Mouse (Mus musculus) spleen, embryonic (tissue): ENCODE data around the gene Tenm2.

ENCODE experiments used
- CTCF ChIA-PET: fragments of 350-600 bp; sonication (Branson Sonifier 250); formaldehyde crosslinking; loops from one replicate; lab custom pipeline; 2022; lab: Charles Lee

Gene Tenm2

DNA sequence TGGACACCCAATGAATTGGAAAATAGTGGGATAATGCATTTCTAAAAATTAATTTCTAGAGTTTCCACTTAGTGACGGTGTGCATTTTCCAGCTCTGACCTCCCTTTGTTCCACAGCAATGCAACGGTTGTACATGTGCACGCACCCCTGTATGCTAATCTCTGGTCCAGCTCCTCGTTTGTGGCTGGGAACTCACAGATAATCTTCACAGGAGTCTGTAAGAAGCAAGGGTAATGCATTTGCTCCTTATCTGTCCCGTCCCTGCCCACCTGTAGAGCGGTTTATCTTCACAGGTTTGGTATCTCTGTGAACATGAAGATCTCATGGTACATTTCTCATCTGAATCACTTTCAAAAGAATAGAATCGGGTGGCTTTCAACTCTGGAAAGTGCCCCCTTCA is 955.2 kb downstream of the Tenm2 start:
- CTCF ChIA-PET, result no interaction called here

DNA sequence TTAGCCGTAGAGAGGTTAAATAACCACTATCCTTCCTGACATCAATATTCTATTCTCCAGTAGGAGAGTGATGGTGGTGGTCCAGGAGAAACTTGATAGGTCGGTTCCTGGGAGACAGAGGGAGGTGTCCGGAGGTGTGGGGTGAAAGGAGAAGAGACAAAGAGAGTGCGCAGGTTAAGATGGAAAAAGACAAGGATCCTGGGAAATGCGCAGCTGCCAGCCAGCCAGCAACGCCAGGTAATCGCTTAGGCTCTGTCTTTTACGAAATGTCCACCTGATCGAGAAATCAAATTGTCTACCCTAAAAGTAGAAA is 957.9 kb downstream of the Tenm2 start:
- CTCF ChIA-PET, result no interaction called here

DNA sequence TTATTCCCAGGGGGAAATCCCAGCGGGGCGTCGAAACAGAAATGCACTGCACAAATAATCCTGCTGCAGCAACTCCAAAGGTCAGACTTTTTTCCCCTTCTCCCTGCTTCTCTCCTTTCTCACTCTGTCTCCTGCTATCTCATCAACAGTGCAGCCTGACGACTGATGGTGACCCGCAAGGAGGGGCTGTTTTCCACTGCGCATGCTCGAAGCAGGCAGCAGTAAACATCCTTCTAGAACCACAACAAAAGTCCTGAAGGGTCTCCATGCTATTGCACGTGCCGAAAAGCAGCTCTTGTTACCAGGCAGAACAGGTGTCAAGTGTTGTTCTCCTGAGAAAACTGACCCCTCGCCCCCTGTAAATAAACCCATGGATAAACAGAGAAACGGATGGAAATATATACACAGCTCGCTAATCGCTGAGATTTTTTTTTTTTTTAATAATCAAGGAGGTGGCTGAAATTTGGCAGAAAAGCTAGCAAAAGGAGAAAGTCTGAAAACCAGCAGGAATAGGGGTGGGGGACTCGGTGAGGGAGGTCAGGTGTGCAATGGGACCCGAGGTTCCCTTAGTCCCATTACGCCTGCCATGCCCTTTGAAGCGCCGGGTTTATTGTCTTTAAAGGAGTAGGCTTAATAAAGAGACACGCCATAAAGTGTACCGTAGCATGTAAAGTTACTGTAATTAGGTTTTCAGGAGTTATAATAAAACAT is 958.4 kb downstream of the Tenm2 start:
- CTCF ChIA-PET, result no interaction called here

DNA sequence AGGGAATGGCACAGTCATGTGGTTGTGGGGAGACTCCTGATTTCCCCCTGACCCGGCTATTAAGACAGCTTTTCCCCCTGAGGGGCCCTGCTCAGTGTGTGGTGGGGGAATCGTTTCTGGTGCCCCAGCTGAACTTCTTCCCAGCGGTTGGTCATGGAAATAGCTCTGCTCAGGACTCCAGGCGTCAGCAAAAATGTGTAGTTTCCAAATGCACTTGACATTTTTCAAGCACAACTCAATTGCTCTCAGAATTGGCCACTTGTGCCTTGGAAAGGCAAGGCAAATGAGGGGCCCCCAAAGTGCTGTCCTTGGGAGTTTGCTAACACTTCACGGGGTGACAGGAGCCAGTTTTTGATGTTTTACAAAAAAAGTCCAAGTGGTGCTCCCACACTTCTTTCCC is 959.7 kb downstream of the Tenm2 start:
- CTCF ChIA-PET, result no interaction called here

DNA sequence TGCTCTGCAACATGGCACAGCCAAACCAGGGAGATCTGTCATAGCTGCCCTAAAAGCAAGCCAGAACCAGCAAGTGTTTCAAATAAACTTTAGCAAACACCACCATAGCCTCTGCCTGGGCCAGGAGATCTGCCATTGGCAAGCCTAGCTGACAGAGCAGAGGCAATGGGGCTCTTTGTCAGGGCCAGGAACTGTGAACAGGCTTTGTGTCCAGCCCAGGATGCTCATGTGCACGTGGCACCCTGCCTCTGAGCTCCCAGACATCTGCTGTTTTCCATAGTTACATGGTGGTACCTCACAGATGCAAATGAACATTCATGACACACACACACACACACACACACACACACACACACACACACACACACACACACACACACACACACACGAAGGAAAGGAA is 963.6 kb downstream of the Tenm2 start:
- CTCF ChIA-PET, result no interaction called here

DNA sequence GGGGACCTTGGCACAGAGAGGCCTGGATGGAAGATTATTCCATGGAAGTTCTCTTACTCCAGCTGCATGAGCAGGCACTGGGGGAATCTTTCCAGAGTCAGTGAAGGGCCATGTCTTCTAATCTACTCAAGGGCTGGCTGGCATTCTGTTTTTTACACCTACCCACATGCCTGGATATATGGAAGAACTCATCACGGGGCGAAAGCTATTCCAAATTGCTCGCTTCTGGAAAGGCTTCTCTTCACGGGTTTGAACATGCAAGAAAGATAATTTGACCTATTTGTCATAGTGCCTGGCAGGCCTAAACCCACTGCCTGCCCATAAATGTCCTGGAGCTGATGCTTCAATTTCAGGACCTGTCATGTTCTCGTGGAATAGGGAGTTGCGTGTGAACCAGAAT is 965.8 kb downstream of the Tenm2 start:
- CTCF ChIA-PET, result no interaction called here

DNA sequence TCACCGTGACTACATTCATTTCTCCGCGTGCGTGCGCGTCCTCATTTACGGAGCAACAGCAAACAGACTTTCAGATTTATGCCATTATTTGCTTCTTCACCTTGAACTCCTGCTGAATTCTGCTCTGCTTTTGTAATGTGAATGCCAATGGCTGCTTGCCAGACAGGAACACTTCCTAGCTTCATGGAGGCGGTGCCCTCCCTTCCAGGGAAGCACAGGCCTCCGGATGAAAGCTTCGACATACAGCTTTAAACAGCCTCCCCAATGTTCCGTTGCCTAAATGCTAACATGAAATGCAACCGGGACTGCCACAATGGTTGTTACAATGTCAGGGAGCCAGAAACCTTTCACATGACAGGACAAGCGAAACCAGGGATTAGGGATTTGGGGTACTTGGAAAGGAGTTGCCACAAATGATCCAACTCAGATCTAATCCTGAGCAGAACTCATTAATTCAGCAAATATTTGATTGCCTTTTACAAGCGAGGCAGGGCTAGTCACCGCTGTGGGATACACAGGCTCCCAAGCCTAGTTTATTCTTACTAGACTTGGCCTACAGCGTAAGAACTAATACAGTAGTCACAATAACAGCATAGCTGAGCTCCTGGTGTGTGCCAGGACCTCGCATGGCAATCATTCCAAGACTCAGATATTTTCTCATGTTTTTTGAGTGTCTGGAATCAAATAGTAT is 970.8 kb downstream of the Tenm2 start:
- CTCF ChIA-PET, result no interaction called here

DNA sequence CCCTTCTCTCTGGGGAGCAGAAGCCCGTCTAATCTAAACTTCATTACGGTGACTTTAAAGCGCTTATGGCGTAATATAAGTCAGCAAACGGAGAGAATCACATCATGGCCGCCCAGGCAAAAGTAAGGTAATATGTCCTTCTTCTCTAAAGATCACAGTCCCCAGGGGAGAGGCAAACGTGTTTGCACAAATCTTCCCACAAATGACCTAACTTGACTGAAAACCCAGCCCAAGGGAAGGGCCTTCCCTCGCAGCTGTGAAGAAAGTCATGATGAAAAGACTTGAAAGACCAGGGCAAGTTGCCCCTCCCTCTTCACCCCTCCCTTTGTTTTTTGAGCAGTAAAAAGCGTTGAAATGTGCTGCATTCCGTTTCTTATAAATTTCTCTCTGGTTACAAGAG is 971.9 kb downstream of the Tenm2 start:
- CTCF ChIA-PET, result no interaction called here

DNA sequence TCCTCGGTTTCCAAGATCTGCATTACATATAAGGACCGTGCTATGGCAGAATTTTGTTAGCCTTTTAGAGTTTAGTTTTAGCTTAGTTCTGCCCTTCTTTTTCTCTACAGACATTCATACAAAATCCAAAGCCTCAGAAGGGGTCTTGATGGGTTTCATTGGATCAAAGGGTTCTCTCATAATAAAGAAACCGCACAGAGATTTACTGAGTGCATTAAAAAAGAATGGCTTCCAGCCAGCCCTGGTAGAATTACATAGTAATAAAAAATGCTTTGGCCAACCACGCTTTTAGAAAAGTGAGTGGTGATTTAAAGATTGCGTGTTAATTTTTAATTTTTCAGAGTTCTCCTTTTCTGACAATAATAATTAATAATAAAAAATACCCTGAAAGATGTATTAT is 978.6 kb downstream of the Tenm2 start:
- CTCF ChIA-PET, result no interaction called here

DNA sequence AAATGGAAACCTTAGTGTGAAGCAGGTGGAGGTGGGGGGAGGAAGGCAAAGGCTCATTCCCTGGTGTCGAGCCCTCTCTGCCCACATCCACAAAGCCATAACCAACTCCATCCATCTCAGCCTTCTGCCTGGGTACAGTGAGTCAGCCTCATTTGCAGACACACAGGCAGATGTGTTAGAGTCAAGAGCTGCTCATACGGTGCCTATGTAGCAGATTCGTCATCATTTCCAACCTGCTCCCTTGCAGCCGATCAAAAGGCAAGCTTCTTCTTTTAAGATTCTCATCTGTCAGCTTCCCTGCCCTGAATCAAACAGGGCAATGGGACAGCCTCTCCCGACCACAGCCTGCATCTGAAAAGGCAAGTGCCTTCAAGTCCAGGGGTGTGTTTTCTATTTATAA is 979.0 kb downstream of the Tenm2 start:
- CTCF ChIA-PET, result no interaction called here

DNA sequence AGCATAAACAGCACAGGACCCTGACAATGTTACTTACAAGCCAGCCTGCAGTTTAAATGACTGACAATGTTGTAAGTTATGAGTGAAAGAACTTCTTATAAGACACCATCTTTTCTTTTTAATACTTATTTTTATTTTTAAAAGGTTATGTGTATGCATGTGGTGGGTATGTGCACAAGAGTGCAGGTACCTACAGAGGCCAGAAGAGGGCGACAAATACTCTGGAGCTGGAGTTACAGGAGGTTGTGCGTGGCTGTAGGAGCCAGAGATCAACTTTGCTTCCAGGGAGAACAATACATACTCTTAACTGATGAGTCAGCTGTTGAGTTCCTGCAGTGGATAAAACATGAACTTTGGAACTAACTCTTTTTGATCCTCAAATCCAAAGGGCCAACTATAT is 981.7 kb downstream of the Tenm2 start:
- CTCF ChIA-PET, result no interaction called here

DNA sequence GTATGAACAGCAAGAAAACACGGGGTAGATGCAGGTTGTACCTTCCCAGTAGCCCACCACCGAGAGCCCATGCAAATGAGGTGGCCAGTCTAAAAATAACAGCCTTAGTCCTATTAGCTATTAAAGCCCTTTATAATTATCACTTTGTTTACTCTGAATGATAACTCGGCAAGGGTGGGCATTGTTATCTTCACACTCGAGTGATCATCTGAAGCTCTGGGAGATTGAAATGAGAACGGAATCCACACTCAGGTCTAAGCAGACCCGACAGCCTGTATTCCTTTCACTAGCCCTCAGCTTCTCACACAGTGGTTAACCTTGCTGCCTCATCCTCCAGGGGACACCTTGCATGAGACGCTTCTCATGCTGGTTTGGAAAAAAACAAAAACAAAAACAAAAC is 985.7 kb downstream of the Tenm2 start:
- CTCF ChIA-PET, result no interaction called here

DNA sequence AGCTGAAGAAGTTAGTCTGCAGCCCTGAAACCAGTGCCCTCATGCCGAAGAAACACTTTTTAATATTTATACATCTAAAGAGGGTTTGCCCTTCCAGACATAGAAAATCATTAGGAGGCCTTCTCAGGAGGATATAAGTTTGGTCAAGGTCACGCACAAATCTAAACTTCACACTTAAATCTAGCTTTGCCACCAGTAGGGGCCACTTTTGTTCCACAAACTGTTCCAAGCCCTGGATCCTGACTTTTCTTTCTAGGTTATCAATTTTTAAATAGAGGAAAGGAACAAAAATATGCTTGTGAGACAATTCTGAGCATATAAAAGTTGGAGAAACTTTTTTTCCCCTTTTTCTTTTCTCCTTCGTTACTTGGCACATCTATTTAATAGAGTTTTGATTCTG is 989.6 kb downstream of the Tenm2 start:
- CTCF ChIA-PET, result no interaction called here

DNA sequence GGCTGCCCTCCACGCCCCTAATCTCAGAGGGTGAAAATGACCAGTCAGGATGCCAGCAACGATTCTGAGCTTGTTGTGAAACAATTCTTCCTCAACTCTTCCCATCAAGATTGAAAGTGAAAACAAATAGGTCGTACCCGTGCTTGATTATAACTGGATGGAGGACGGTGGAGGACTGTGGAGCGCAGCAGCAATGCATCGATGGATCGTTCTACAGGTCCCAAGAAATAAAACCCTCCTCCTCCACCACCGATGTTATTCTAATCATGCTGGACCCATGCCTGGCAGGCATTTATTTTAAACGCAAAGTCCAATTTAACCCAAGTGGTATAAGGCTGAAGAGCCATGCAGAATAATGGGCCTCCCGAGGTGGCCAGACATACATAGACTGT is 991.3 kb downstream of the Tenm2 start:
- CTCF ChIA-PET, result no interaction called here

DNA sequence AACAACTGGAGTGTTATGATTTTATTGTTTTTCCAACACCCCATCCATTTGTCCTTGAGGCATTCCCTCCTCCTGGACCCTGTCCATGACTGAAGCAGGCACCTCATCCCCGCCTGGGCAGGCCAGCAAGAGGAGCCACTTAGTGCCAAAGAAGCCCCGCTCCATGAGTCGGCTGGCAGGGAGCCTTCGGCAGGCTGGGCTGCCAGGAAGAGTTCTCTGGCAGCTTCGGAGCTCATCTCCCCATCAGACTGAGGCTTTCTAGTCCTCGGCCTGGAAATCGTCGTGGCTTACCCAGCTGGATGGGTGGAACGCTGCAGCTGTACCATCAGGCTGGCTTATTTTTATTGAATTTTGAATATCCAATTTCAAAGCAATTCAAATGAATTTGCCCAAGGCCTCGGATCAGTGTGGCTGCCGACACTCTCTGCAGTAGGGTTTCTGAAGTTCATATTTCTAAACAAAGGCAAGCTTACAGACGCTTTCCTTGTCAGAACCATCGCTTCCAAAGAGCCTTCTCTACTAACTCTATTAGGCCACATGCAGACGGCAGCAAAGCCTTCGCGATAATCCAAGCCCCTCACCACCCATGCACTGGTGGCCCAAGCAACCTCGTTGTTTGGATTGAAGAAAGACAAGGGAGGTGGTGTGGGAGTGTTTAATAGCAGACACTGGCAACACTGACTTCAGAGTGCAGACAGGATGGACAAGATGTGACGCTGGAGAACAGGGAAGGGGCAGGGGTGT is 991.8 kb downstream of the Tenm2 start:
- CTCF ChIA-PET, result no interaction called here

DNA sequence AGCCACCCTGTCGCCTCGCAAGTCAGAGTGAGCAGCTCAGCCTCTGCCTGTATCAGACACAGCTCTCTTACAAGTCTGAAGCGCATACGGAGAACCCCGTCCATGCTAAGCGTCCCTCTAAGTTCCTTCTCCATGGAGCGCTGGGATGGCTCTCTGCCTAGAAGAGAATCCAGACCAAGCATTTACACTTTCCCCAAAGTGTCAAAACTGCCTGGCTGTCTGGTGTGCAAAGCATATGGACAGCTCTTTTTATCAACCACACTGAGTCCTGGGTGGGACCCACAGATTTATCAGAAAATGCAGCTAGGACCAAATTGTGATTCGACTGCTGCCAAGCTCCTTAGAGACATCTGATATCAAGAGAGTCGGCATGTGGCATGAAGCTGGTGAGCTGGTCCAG is 996.9 kb downstream of the Tenm2 start:
- CTCF ChIA-PET, result no interaction called here

DNA sequence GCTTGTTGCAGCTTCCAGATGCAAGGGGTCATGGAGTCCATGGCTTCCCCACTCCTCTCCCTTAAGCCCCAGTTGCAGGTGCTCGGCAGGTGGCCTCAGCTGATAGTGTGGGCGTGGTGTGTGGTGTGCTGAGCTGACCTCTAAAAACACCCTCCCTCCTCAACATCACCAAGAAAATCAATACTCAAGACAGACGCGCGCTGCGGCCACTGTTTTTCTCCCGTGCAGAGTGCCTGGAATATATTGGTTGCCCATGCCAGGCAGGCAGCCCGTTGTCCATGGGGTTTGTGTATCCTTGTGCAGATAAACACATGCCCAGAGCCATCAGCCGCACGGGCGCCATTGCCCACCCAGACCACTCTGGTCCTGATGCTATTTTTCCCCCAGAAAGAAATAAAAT is 1007.1 kb downstream of the Tenm2 start:
- CTCF ChIA-PET, result no interaction called here

DNA sequence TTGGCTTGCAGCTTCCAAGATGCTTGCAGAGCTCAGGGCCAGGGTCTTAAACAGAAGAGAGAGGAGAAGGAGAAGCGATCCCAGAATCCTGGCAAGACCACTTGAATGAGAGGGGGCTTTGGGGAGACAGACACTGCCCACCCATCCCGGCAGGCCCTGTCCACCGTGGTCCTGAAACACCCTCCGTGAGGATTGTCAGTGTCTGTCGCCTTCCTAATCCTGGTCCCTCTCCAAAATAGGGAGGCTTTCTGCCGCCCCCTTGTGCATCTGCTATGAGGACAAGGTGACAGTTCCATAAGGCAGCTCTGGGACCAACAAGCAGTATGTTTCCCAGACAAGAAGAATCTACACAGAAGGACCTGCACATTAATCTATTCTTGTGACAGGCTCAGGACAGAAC is 1007.6 kb downstream of the Tenm2 start:
- CTCF ChIA-PET, result no interaction called here

DNA sequence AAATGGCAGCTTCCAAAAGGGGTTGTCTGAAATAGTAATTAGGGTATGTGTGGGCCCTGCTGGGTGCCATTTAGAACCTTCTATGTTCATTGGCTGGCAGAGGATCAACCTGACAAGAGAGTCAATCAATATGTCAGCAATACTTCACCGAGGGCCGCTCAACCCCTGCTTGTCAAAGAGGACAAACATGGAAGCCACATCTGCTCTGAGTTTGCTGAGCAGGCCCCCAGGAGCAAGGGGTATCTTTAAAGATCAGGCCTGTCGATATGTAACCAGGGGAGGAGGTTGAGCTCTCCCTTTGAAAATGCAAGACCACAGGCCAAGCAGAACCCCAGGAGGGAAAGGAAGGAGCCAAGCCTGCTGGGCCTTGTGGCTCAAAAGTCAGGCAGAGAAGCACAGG is 1009.7 kb downstream of the Tenm2 start:
- CTCF ChIA-PET, result no interaction called here

DNA sequence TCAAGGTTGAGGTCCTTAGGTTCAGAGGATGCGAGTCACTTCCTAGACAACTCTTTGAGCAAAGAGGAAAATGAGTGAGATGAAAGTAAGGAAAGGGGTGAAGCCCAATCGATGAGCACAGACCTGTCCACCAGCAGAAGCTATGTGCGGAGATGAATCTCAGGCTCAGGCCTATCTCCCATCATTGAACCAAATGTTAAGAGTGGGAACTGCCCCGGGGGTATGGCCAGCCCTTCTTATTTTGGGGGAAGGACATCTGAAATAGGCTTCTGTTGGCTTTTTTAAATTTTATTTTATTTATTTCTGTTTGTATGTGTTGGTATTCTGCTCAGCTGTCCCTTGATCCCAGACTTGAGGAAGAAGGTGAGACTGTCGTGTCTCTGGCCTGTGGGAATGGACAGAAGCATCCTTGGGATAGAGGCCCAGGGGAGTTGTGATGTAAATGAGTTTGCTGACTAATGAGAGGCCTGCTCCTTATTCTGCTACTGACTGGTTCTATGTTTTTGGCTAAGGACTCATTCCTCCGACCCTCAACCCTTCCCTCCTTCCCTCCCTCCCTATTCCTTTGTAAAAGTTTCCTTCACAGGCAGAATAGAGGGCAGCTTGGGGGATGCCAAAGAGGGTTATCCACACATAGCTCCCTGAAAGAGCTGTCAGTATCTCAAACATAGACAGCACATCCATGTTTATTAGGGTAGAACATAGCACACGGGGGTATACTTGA is 1011.9 kb downstream of the Tenm2 start:
- CTCF ChIA-PET, result no interaction called here

DNA sequence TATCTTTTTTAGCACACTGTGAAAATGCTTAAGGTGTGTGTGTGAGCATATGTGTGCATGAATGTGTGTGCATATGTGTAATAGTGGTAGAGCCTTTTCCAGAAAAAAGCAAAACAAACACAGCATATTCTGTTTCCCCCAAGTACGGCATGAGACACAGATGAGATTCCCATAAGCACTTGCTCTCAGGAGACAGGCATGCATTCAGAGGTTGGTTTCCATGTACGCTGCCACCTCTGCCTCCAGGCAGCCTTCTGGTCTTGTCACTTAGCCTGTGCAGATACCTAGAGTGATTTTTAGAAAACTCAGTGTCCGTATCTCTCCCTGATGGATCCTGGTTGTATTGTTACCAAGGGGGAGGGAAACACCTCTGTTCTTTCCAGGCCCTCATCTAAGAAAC is 1013.7 kb downstream of the Tenm2 start:
- CTCF ChIA-PET, result no interaction called here

DNA sequence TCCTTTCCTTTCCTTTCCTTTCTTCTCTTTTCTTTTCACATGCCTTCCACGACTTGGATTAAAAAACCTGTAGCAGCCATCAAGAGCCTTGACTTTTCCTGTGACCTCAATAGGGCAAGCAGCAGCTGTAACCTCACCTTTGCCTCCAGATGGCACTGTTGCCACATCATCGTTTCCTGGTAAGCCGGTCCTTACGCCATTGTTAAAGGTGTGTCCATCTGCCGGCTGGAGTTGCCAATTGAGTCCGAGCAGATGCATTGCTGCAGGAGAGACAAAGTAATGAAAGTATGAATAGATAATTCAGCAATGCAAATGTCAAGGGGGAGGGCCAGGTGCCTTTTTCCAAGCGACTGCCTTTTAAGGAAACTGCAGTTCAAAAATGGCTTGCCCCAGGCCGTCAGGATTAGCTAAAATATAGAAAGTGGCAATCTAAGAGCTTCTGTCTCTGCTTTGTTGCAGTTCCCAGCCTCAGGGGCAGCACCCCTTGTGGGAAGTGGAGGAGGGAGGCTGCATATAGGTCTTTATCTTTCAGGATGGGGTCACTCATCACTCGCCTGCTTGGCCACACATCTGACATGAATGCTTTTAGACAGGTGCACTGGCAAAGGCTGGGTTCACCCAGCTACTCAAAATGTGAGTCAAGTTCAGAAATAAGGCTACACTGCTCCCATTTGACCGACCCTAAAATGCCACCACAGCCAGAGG is 1014.3 kb downstream of the Tenm2 start:
- CTCF ChIA-PET, result no interaction called here
